In genomic region chr7:73637810-73638125, GRCm38 (mm10) we compare ENCODE assay signal across 14 mouse cellular contexts.
DNase-seq lines count a peak whose midpoint lies in the region; ATAC-seq and TF ChIP-seq lines count a peak whose summit lies in the region.
"Had no signal": no experiment of that assay in that cellular context is flagged by ENCODE, and none has a peak within 500 bp of the region (broad histone marks: within the 10 kb centered on the region; RNA-seq: fewer than 3 reads in every experiment).

No protein-coding gene starts in this region.

- no peak overlapping the region for H3K4me3 ChIP-seq in CH12.LX (replicated peaks in 1 of 3; ENCODE audit: low read depth in 2 of 3, low read length in 2 of 3, poor library complexity in 1 of 3)
- H3K4me3 ChIP-seq in hindbrain, embryonic 12.5 days, result no peak overlapping the region
- H3K4me3 ChIP-seq in midbrain, embryonic 16.5 days (ENCODE audit: low read depth, low read length), result no peak overlapping the region
- H3K4me3 ChIP-seq in stomach, postnatal 0 days (ENCODE audit: low read depth, low read length), result no peak overlapping the region
- H3K4me3 ChIP-seq: left cerebral cortex, adult 2 months had no signal

- 18% methylated on average over 4 of the region's 4 CpGs for WGBS in hindbrain, embryonic 12.5 days
- 12% methylated on average over 4 of the region's 4 CpGs for WGBS in midbrain, embryonic 16.5 days
- 79% methylated on average over 4 of the region's 4 CpGs for WGBS in stomach, postnatal 0 days

- no peak for TF ChIP-seq RAD21 in CH12.LX (IDR thresholded peaks at IDR 0.05; ENCODE audit: low read depth, low read length)

- no peaks in the 10 kb centered on the region for H3K27me3 ChIP-seq in CH12.LX (replicated peaks)
- H3K27me3 ChIP-seq in hindbrain, embryonic 12.5 days, result peaks cover 51% of the 10 kb centered on the region
- H3K27me3 ChIP-seq in midbrain, embryonic 16.5 days (ENCODE audit: control insufficient read depth, insufficient read depth, low read depth, low read length), result no peaks in the 10 kb centered on the region
- H3K27me3 ChIP-seq in stomach, postnatal 0 days (ENCODE audit: control insufficient read depth, insufficient read depth, low read length), result no peaks in the 10 kb centered on the region

- DNase-seq in CH12.LX (ENCODE audit: extremely low read depth), result no peak
- peak; percentile 76 for DNase-seq in embryo, embryonic 11 days
- DNase-seq in lung, postnatal 4 days, result no peak
- DNase-seq in spleen, adult 18-20 months, result no peak
- DNase-seq in stomach, postnatal 0 days (ENCODE audit: low spot score), result no peak
- no peak for DNase-seq in lung, postnatal 14 days
- DNase-seq: adrenal gland, adult 8-10 months; cerebellum, adult 9-11 months; heart, adult 18-20 months; thymus, postnatal 25 days had no signal

- H3K27ac ChIP-seq in CH12.LX (ENCODE audit: insufficient read depth, low read depth), result no peak overlapping the region
- no peak overlapping the region for H3K27ac ChIP-seq in hindbrain, embryonic 12.5 days
- H3K27ac ChIP-seq in midbrain, embryonic 16.5 days (ENCODE audit: low read length), result peak overlapping the region; percentile 70
- no peak overlapping the region for H3K27ac ChIP-seq in stomach, postnatal 0 days (replicated peaks)
- H3K27ac ChIP-seq: left cerebral cortex, adult 2 months had no signal

- no peak overlapping the region for H3K9ac ChIP-seq in CH12.LX (ENCODE audit: insufficient read depth, low read depth)
- no peak overlapping the region for H3K9ac ChIP-seq in hindbrain, embryonic 12.5 days
- H3K9ac ChIP-seq in midbrain, embryonic 16.5 days (ENCODE audit: low read depth, low read length), result no peak overlapping the region
- no peak overlapping the region for H3K9ac ChIP-seq in stomach, postnatal 0 days (ENCODE audit: low read length)

- dilution Hi-C loops in CH12.LX (cut with MboI; ENCODE audit: extremely low pct_ligation_motif_present, extremely low pct_unique_long_range_greater_than_20kb, low sequenced_read_pairs), result no loop called here

- peak; percentile 92 for ATAC-seq in hindbrain, embryonic 12.5 days (ENCODE audit: low FRiP score)
- ATAC-seq in midbrain, embryonic 16.5 days, result peak; percentile 88
- no peak for ATAC-seq in stomach, postnatal 0 days (ENCODE audit: low FRiP score, low TSS enrichment)
- ATAC-seq: intestine, embryonic 16.5 days had no signal

- no peaks in the 10 kb centered on the region for H3K79me2 ChIP-seq in CH12.LX (replicated peaks; ENCODE audit: control insufficient read depth, extremely low read depth, insufficient read depth, poor library complexity, severe bottlenecking)

- H3K4me1 ChIP-seq in CH12.LX (ENCODE audit: control insufficient read depth in 1 of 2, insufficient read depth in 2 of 2), result 0 out of 4 replicates have a peak, but pooled peaks cover 0 to 3% of the 10 kb centered on the region in 2 experiments
- peaks cover 11% of the 10 kb centered on the region; the same call in 1 of the 2 replicates for H3K4me1 ChIP-seq in hindbrain, embryonic 12.5 days
- H3K4me1 ChIP-seq in midbrain, embryonic 16.5 days (ENCODE audit: control insufficient read depth, insufficient read depth, low read length), result peaks cover 17% of the 10 kb centered on the region
- H3K4me1 ChIP-seq in stomach, postnatal 0 days (replicated peaks; ENCODE audit: control insufficient read depth, insufficient read depth), result no peaks in the 10 kb centered on the region

- in situ Hi-C loops in CH12.LX (cut with MboI; ENCODE audit: low pct_ligation_motif_present, low pct_unique_long_range_greater_than_20kb, low sequenced_read_pairs), result no loop called here

- H3K4me2 ChIP-seq in CH12.LX (ENCODE audit: insufficient read depth, low read depth, poor library complexity, severe bottlenecking), result no peak overlapping the region
- no peak overlapping the region for H3K4me2 ChIP-seq in hindbrain, embryonic 12.5 days (replicated peaks)
- no peak overlapping the region for H3K4me2 ChIP-seq in midbrain, embryonic 16.5 days (ENCODE audit: low read length)
- H3K4me2 ChIP-seq in stomach, postnatal 0 days (replicated peaks; ENCODE audit: low read depth), result no peak overlapping the region

- no peak for TF ChIP-seq CTCF in CH12.LX (conservative IDR thresholded peaks at IDR 0.05 in 1 of 2, IDR thresholded peaks at IDR 0.05 in 1 of 2; ENCODE audit: low read depth in 2 of 2, low read length in 2 of 2)
- no peak for TF ChIP-seq CTCF in stomach, postnatal 0 days (IDR thresholded peaks at IDR 0.05; ENCODE audit: low read depth)

- no peaks in the 10 kb centered on the region for H3K9me3 ChIP-seq in CH12.LX (replicated peaks; ENCODE audit: low read length)
- no peaks in the 10 kb centered on the region for H3K9me3 ChIP-seq in hindbrain, embryonic 12.5 days (replicated peaks)
- no peaks in the 10 kb centered on the region for H3K9me3 ChIP-seq in midbrain, embryonic 16.5 days (replicated peaks; ENCODE audit: control insufficient read depth, low read length, poor library complexity, severe bottlenecking)
- no peaks in the 10 kb centered on the region for H3K9me3 ChIP-seq in stomach, postnatal 0 days (ENCODE audit: control insufficient read depth, low read length)

- TF ChIP-seq EP300 in CH12.LX (IDR thresholded peaks at IDR 0.05; ENCODE audit: low read length), result no peak
- no peak for TF ChIP-seq EP300 in stomach, postnatal 0 days (optimal IDR thresholded peaks at IDR 0.05)

- H3K36me3 ChIP-seq in CH12.LX (replicated peaks in 1 of 2; ENCODE audit: control insufficient read depth in 1 of 2, insufficient read depth in 1 of 2, low read length in 1 of 2), result no peaks in the 10 kb centered on the region
- H3K36me3 ChIP-seq in hindbrain, embryonic 12.5 days, result no peaks in the 10 kb centered on the region
- H3K36me3 ChIP-seq in midbrain, embryonic 16.5 days (ENCODE audit: control insufficient read depth, insufficient read depth, low read length), result no peaks in the 10 kb centered on the region
- H3K36me3 ChIP-seq in stomach, postnatal 0 days (ENCODE audit: control insufficient read depth, insufficient read depth, low read length), result no peaks in the 10 kb centered on the region

- no peak for TF ChIP-seq POLR2A in CH12.LX (IDR thresholded peaks at IDR 0.05; ENCODE audit: low read depth, low read length)

TF ChIP-seq in CH12.LX, 34 proteins besides CTCF, POLR2A, EP300 and RAD21:
- TF ChIP-seq BHLHE40 (IDR thresholded peaks at IDR 0.05; ENCODE audit: low read depth, low read length) (no peak), MXI1 (IDR thresholded peaks at IDR 0.05; ENCODE audit: low read depth, low read length) (peak; percentile 75; the same call in 1 of the 2 replicates)
TF ChIP-seq in CH12.LX: peak in this region for 1.
